Mouse (Mus musculus): ENCODE data around the gene Prim2. TPM values are rescaled to one million over a fixed set of nuclear protein-coding genes. Genes with fewer than 3 reads are reported as not detected.

The Prim2 gene
- polyA plus RNA-seq, 2 experiments, result 32.5 to 34.1 TPM

- Histone ChIP-seq H3K4me1 (ENCODE audit: control insufficient read depth, insufficient read depth, low read length) (0 out of 2 replicates have a peak, but pooled peaks cover 3% of the 10 kb centered on the region), H3K4me3 (replicated peaks; ENCODE audit: low read length) (no peak overlapping the region), H3K36me3 (ENCODE audit: control insufficient read depth, insufficient read depth, low read length) (no peaks in the 10 kb centered on the region), H3K9me3 (ENCODE audit: control insufficient read depth, low read length) (no peaks in the 10 kb centered on the region), H3K27ac (replicated peaks; ENCODE audit: low read depth, low read length) (no peak overlapping the region), H3K4me2 (replicated peaks; ENCODE audit: low read depth, low read length, severe bottlenecking) (no peak overlapping the region), H3K9ac (ENCODE audit: low read depth, low read length, severe bottlenecking) (no peak overlapping the region), H3K27me3 (ENCODE audit: control insufficient read depth, insufficient read depth, low read length) (no peaks in the 10 kb centered on the region)
- DNase-seq (ENCODE audit: low spot score) (no peak), ATAC-seq (ENCODE audit: low FRiP score, low read depth) (no peak)
- no peak for TF ChIP-seq POLR2A (IDR thresholded peaks at IDR 0.05; ENCODE audit: borderline replicate concordance, extremely low read depth, insufficient read depth, insufficient read length)
- 92% methylated on average over 7 of the region's 7 CpGs for WGBS
Measured at GRCm38 (mm10) chr1:33591997-33592608, 77.5 kb downstream of the Prim2 start.

GRCm38 (mm10) chr1:33590556-33591411 is 78.8 kb downstream of the Prim2 start:
- Histone ChIP-seq H3K4me1 (ENCODE audit: control insufficient read depth, insufficient read depth, low read length) (0 out of 2 replicates have a peak, but pooled peaks cover 3% of the 10 kb centered on the region), H3K9me3 (ENCODE audit: control insufficient read depth, low read length) (no peaks in the 10 kb centered on the region), H3K36me3 (ENCODE audit: control insufficient read depth, insufficient read depth, low read length) (no peaks in the 10 kb centered on the region), H3K4me2 (replicated peaks; ENCODE audit: low read depth, low read length, severe bottlenecking) (no peak overlapping the region), H3K27me3 (ENCODE audit: control insufficient read depth, insufficient read depth, low read length) (no peaks in the 10 kb centered on the region), H3K9ac (ENCODE audit: low read depth, low read length, severe bottlenecking) (no peak overlapping the region), H3K4me3 (replicated peaks; ENCODE audit: low read length) (no peak overlapping the region), H3K27ac (replicated peaks; ENCODE audit: low read depth, low read length) (no peak overlapping the region)
- 68% methylated on average over 8 of the region's 8 CpGs for WGBS
- TF ChIP-seq POLR2A (IDR thresholded peaks at IDR 0.05; ENCODE audit: borderline replicate concordance, extremely low read depth, insufficient read depth, insufficient read length), result no peak
- ATAC-seq (ENCODE audit: low FRiP score, low read depth), result no peak
- DNase-seq (ENCODE audit: low spot score), result no peak

GRCm38 (mm10) chr1:33589531-33589930 is 80.1 kb downstream of the Prim2 start:
- TF ChIP-seq POLR2A (IDR thresholded peaks at IDR 0.05; ENCODE audit: borderline replicate concordance, extremely low read depth, insufficient read depth, insufficient read length), result no peak
- no peak overlapping the region for H3K27ac ChIP-seq (replicated peaks; ENCODE audit: low read depth, low read length)

GRCm38 (mm10) chr1:33588557-33588956 is 81.0 kb downstream of the Prim2 start:
- no peak for ATAC-seq (ENCODE audit: low FRiP score, low read depth)
- no peaks in the 10 kb centered on the region for H3K36me3 ChIP-seq (ENCODE audit: control insufficient read depth, insufficient read depth, low read length)
- 0 out of 2 replicates have a peak, but pooled peaks cover 3% of the 10 kb centered on the region for H3K4me1 ChIP-seq (ENCODE audit: control insufficient read depth, insufficient read depth, low read length)
- 29% methylated on average over 6 of the region's 6 CpGs for WGBS
- no peak for TF ChIP-seq POLR2A (IDR thresholded peaks at IDR 0.05; ENCODE audit: borderline replicate concordance, extremely low read depth, insufficient read depth, insufficient read length)
- H3K4me3 ChIP-seq (replicated peaks; ENCODE audit: low read length), result no peak overlapping the region
- no peaks in the 10 kb centered on the region for H3K9me3 ChIP-seq (ENCODE audit: control insufficient read depth, low read length)
- no peak overlapping the region for H3K4me2 ChIP-seq (replicated peaks; ENCODE audit: low read depth, low read length, severe bottlenecking)
- no peaks in the 10 kb centered on the region for H3K27me3 ChIP-seq (ENCODE audit: control insufficient read depth, insufficient read depth, low read length)
- DNase-seq (ENCODE audit: low spot score), result no peak
- H3K27ac ChIP-seq (replicated peaks; ENCODE audit: low read depth, low read length), result no peak overlapping the region
- no peak overlapping the region for H3K9ac ChIP-seq (ENCODE audit: low read depth, low read length, severe bottlenecking)

More at GRCm38 (mm10) chr1:33589531-33589930, 80.1 kb downstream of the Prim2 start:
- WGBS, result 22% methylated on average over 2 of the region's 2 CpGs
- no peaks in the 10 kb centered on the region for H3K36me3 ChIP-seq (ENCODE audit: control insufficient read depth, insufficient read depth, low read length)
- H3K9ac ChIP-seq (ENCODE audit: low read depth, low read length, severe bottlenecking), result no peak overlapping the region
- DNase-seq (ENCODE audit: low spot score) (no peak), ATAC-seq (ENCODE audit: low FRiP score, low read depth) (no peak)
- no peaks in the 10 kb centered on the region for H3K27me3 ChIP-seq (ENCODE audit: control insufficient read depth, insufficient read depth, low read length)
- no peak overlapping the region for H3K4me2 ChIP-seq (replicated peaks; ENCODE audit: low read depth, low read length, severe bottlenecking)
- no peak overlapping the region for H3K4me3 ChIP-seq (replicated peaks; ENCODE audit: low read length)
- no peaks in the 10 kb centered on the region for H3K9me3 ChIP-seq (ENCODE audit: control insufficient read depth, low read length)
- 0 out of 2 replicates have a peak, but pooled peaks cover 3% of the 10 kb centered on the region for H3K4me1 ChIP-seq (ENCODE audit: control insufficient read depth, insufficient read depth, low read length)

DNA sequence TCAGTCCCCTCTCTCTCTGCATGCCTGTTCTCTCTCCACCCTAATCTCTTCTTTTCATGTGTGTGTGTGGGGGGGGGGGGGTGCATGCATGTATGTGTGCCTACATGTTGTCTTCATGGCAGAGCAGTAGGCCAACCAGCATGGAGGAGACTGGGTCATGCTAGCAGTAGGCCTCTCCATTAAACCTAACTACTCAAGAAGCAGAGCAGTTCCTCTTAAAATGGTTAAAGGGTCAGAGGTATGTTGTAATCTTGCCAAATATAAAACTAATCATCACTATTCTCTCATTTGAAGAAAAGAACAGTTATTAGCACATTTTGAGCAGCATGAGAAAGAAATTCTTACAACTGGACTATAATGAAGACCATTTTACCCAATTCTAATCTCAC is 85.0 kb downstream of the Prim2 start:
- no peak overlapping the region for H3K9ac ChIP-seq (ENCODE audit: low read depth, low read length, severe bottlenecking)
- H3K36me3 ChIP-seq (ENCODE audit: control insufficient read depth, insufficient read depth, low read length), result no peaks in the 10 kb centered on the region
- H3K9me3 ChIP-seq (ENCODE audit: control insufficient read depth, low read length), result no peaks in the 10 kb centered on the region
- no peak for DNase-seq (ENCODE audit: low spot score)
- no peak for TF ChIP-seq POLR2A (IDR thresholded peaks at IDR 0.05; ENCODE audit: borderline replicate concordance, extremely low read depth, insufficient read depth, insufficient read length)
- no peak overlapping the region for H3K4me2 ChIP-seq (replicated peaks; ENCODE audit: low read depth, low read length, severe bottlenecking)
- H3K4me1 ChIP-seq (ENCODE audit: control insufficient read depth, insufficient read depth, low read length), result 0 out of 2 replicates have a peak, but pooled peaks cover 3% of the 10 kb centered on the region
- no peaks in the 10 kb centered on the region for H3K27me3 ChIP-seq (ENCODE audit: control insufficient read depth, insufficient read depth, low read length)
- no peak for ATAC-seq (ENCODE audit: low FRiP score, low read depth)
- H3K27ac ChIP-seq (replicated peaks; ENCODE audit: low read depth, low read length), result no peak overlapping the region
- no peak overlapping the region for H3K4me3 ChIP-seq (replicated peaks; ENCODE audit: low read length)

Data from limb, embryonic 14.5 days (tissue).